Mouse (Mus musculus): ENCODE data around the gene Gusb. TPM values are rescaled to one million over a fixed set of nuclear protein-coding genes. Genes with fewer than 3 reads are reported as not detected.

The Gusb gene
- polyA plus RNA-seq, 1 experiment, result 57.5 TPM

DNA sequence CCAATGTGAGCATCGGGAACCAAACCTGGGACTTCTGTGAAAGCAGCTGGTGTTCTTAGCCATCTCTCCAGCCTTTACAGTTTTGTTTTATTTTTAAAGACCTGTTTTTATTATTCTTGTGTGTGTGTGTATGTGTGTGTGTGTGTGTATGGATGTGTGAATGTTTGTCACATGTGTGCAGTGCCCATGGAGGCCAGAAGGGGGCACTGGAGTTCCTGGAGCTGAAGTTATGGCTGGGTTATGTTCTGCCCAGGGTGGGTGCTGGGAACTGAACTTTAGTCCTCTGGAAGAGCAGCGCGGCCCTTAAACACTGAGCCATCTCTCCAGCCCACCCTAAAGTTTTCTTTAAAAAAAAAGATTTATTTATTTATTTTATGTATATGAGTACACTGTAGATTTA lies 12.3 kb upstream of the Gusb start:
- Histone ChIP-seq H3K27ac (ENCODE audit: control insufficient read depth, insufficient read depth, low read length) (no peak overlapping the region), H3K36me3 (ENCODE audit: control insufficient read depth, insufficient read depth, low read length) (no peaks in the 10 kb centered on the region), H3K4me3 (ENCODE audit: control insufficient read depth, insufficient read depth, low read length) (no peak overlapping the region), H3K4me1 (replicated peaks; ENCODE audit: control insufficient read depth, insufficient read depth, low read length) (no peaks in the 10 kb centered on the region), H3K27me3 (ENCODE audit: control insufficient read depth, insufficient read depth, low read length) (no peaks in the 10 kb centered on the region)
- WGBS, result 99% methylated on average over 3 of the region's 3 CpGs
- no peak for DNase-seq
- no peak for TF ChIP-seq CTCF (IDR thresholded peaks at IDR 0.05; ENCODE audit: borderline replicate concordance, control insufficient read depth, extremely low read depth, insufficient read depth, low read length, poor library complexity)
- no peak for TF ChIP-seq POLR2A (IDR thresholded peaks at IDR 0.05; ENCODE audit: control insufficient read depth, extremely low read depth, insufficient read depth, low read length, poor library complexity)

DNA sequence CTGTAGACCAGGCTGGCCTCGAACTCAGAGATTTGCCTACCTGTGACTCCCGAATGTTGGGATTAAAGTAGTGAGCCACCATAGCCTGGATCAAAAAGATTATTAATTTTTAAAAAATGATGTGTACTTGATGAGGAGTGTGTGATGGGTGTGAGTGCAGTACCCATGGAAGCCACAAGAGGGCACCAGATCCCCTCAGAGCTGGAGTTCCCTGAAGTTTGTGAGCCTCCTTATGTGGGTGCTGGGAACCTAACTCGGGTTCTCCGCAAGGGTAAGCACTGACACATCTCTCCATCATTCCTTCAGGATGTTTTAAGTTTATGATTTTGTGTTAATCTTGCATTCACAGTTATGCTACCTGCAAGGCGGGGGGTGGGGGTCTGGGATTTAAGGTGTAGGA lies 8.1 kb upstream of the Gusb start:
- H3K4me1 ChIP-seq (replicated peaks; ENCODE audit: control insufficient read depth, insufficient read depth, low read length), result no peaks in the 10 kb centered on the region
- WGBS, result 98% methylated on average over 5 of the region's 5 CpGs
- H3K4me3 ChIP-seq (ENCODE audit: control insufficient read depth, insufficient read depth, low read length), result no peak overlapping the region
- DNase-seq, result no peak
- no peak overlapping the region for H3K27ac ChIP-seq (ENCODE audit: control insufficient read depth, insufficient read depth, low read length)
- no peaks in the 10 kb centered on the region for H3K27me3 ChIP-seq (ENCODE audit: control insufficient read depth, insufficient read depth, low read length)
- TF ChIP-seq CTCF (IDR thresholded peaks at IDR 0.05; ENCODE audit: borderline replicate concordance, control insufficient read depth, extremely low read depth, insufficient read depth, low read length, poor library complexity) (0 out of 2 replicates have a peak, but pooled peaks have one; percentile 45), POLR2A (IDR thresholded peaks at IDR 0.05; ENCODE audit: control insufficient read depth, extremely low read depth, insufficient read depth, low read length, poor library complexity) (no peak)
- no peaks in the 10 kb centered on the region for H3K36me3 ChIP-seq (ENCODE audit: control insufficient read depth, insufficient read depth, low read length)

DNA sequence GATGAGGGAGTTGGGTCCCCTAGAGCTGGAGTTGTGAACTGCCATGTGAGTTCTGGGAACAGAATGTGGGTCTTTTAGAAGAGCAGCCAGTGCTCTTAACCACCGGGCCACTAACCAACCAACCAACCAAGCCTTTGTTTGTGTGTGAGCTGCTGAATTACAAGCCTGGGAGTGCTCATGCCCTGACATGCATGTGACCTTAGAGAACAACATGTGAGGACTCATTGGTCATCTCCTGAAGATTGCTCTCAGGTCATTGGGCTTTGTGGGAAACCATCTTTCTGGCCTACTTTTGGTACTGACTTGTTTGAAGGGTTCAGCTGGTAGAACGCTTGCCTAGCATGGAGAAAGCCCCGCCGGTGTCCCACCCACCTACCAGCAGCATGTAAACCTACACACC lies 6.9 kb upstream of the Gusb start:
- no peaks in the 10 kb centered on the region for H3K4me1 ChIP-seq (replicated peaks; ENCODE audit: control insufficient read depth, insufficient read depth, low read length)
- TF ChIP-seq POLR2A (IDR thresholded peaks at IDR 0.05; ENCODE audit: control insufficient read depth, extremely low read depth, insufficient read depth, low read length, poor library complexity), result no peak
- no peak for TF ChIP-seq CTCF (IDR thresholded peaks at IDR 0.05; ENCODE audit: borderline replicate concordance, control insufficient read depth, extremely low read depth, insufficient read depth, low read length, poor library complexity)
- H3K36me3 ChIP-seq (ENCODE audit: control insufficient read depth, insufficient read depth, low read length), result no peaks in the 10 kb centered on the region
- H3K27ac ChIP-seq (ENCODE audit: control insufficient read depth, insufficient read depth, low read length), result no peak overlapping the region
- H3K4me3 ChIP-seq (ENCODE audit: control insufficient read depth, insufficient read depth, low read length), result no peak overlapping the region
- H3K27me3 ChIP-seq (ENCODE audit: control insufficient read depth, insufficient read depth, low read length), result no peaks in the 10 kb centered on the region
- WGBS, result 96% methylated on average over 4 of the region's 4 CpGs
- DNase-seq, result no peak

DNA sequence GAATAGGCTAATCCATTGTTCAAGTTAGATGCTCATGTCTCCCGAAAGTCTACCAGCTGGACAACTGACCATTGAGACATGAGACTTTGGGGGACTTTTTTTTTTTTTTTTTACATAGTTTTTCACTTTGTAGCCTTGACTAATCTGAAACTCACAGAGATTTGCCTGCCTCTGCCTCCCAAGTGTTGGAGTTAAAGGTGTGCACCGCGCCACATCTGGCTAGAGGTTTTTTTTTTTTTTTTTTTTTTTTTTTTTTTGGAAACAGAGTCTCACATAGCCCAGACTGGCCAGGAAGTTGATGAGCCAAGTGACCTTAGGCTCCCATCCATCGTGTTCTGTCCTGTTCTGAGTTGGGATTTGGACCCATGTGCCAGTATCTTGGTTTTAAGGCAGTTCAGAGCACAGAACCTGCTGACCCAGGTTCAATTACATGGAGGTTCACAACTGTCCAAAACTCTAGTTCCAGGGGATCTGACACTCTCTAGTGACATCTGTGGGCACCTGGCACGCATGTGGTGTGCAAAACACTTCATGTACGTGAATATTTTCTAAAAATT lies 5.3 kb upstream of the Gusb start:
- Histone ChIP-seq H3K27me3 (ENCODE audit: control insufficient read depth, insufficient read depth, low read length) (no peaks in the 10 kb centered on the region), H3K36me3 (ENCODE audit: control insufficient read depth, insufficient read depth, low read length) (no peaks in the 10 kb centered on the region), H3K27ac (ENCODE audit: control insufficient read depth, insufficient read depth, low read length) (no peak overlapping the region), H3K4me1 (replicated peaks; ENCODE audit: control insufficient read depth, insufficient read depth, low read length) (0 out of 2 replicates have a peak, but pooled peaks cover 3% of the 10 kb centered on the region), H3K4me3 (ENCODE audit: control insufficient read depth, insufficient read depth, low read length) (no peak overlapping the region)
- no peak for DNase-seq
- TF ChIP-seq POLR2A (IDR thresholded peaks at IDR 0.05; ENCODE audit: control insufficient read depth, extremely low read depth, insufficient read depth, low read length, poor library complexity) (no peak), CTCF (IDR thresholded peaks at IDR 0.05; ENCODE audit: borderline replicate concordance, control insufficient read depth, extremely low read depth, insufficient read depth, low read length, poor library complexity) (no peak)
- WGBS, result 89% methylated on average over 6 of the region's 6 CpGs

DNA sequence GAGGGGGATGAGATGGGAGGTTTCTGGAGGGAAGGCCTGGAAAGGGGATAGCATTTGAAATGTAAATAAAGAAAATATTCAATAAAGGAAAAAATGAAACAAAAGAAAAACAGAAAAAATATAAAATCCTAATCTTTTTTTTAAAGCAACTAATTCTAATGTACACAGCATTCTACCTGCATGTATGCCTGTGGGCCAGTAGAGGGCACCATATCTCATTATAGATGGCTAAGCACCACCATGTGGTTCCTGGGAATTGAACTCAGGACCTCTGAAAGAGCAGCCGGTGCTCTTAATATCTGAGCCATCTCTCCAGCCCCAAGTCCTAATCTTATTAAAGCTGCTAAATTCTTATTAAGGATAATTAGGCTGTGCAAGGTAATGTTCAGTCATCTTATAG lies 4.5 kb upstream of the Gusb start:
- H3K4me1 ChIP-seq (replicated peaks; ENCODE audit: control insufficient read depth, insufficient read depth, low read length), result peaks cover 6% of the 10 kb centered on the region

DNA sequence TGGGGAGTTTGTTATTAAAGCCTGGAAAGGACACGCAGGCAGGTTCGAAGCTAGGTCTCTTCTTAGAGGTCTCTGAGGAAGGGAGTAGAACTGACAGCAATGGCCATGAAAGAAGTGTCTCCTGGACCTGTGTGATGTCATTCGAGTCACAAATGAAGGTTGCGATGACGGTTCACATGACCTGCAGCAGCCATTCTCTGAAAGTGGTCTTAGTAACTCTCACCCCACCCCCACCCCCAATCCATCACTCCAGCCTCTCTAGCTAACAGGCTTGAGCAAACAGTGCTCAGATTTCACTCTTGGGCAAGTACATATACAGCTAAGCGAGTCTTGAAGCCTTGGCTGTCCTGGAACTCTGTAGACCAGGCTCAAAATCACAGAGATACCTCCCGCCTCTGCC lies 380 bp upstream of the Gusb start:
- TF ChIP-seq POLR2A (IDR thresholded peaks at IDR 0.05; ENCODE audit: control insufficient read depth, extremely low read depth, insufficient read depth, low read length, poor library complexity) (no peak), CTCF (IDR thresholded peaks at IDR 0.05; ENCODE audit: borderline replicate concordance, control insufficient read depth, extremely low read depth, insufficient read depth, low read length, poor library complexity) (no peak)
- DNase-seq, result no peak
- WGBS, result 76% methylated on average over 7 of the region's 7 CpGs
- Histone ChIP-seq H3K4me1 (replicated peaks; ENCODE audit: control insufficient read depth, insufficient read depth, low read length) (peaks cover 14% of the 10 kb centered on the region), H3K27ac (ENCODE audit: control insufficient read depth, insufficient read depth, low read length) (no peak overlapping the region), H3K4me3 (ENCODE audit: control insufficient read depth, insufficient read depth, low read length) (no peak overlapping the region), H3K36me3 (ENCODE audit: control insufficient read depth, insufficient read depth, low read length) (no peaks in the 10 kb centered on the region), H3K27me3 (ENCODE audit: control insufficient read depth, insufficient read depth, low read length) (no peaks in the 10 kb centered on the region)

More for the DNA sequence above, 4.5 kb upstream of the Gusb start:
- no peaks in the 10 kb centered on the region for H3K27me3 ChIP-seq (ENCODE audit: control insufficient read depth, insufficient read depth, low read length)
- WGBS, result 91% methylated on average over 1 of the region's 1 CpGs
- no peak for DNase-seq
- H3K4me3 ChIP-seq (ENCODE audit: control insufficient read depth, insufficient read depth, low read length), result no peak overlapping the region
- H3K27ac ChIP-seq (ENCODE audit: control insufficient read depth, insufficient read depth, low read length), result no peak overlapping the region
- no peak for TF ChIP-seq CTCF (IDR thresholded peaks at IDR 0.05; ENCODE audit: borderline replicate concordance, control insufficient read depth, extremely low read depth, insufficient read depth, low read length, poor library complexity)
- TF ChIP-seq POLR2A (IDR thresholded peaks at IDR 0.05; ENCODE audit: control insufficient read depth, extremely low read depth, insufficient read depth, low read length, poor library complexity), result no peak
- no peaks in the 10 kb centered on the region for H3K36me3 ChIP-seq (ENCODE audit: control insufficient read depth, insufficient read depth, low read length)

Data from thymus, adult 2 months (tissue).